Mouse (Mus musculus): ENCODE measurements around the gene Herc4.
"Not testable (repeated sequence)": the region's sequence is repeated elsewhere in the genome, so short reads cannot be mapped to it uniquely, and the experiment has no call there.

The Herc4 gene

GRCm38 (mm10) chr10:63258696-63259095 is 15.1 kb downstream of the Herc4 start:
- no peak for DNase-seq

DNA sequence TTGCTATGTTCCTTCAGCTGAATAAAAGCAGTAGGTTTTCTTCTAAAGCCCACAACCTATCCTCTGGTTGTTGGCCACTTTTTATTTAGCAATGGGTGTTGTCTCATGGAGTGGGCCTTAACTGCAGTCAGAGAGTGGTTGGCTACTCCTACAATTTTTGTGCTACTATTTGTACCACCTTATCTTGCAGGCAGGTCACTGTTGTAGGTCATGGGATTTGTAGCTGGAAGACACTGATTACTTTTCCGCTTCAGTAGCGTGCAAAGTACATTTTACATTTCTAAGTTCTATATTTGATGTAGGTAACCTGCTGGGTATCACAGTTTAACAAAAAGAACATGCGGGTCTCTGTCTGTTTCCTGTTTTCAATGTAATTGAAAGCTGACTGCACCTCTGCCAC is 15.7 kb downstream of the Herc4 start:
- no peak for DNase-seq

GRCm38 (mm10) chr10:63267941-63268340 is 24.3 kb downstream of the Herc4 start:
- no peak for DNase-seq

GRCm38 (mm10) chr10:63272401-63272800 is 28.8 kb downstream of the Herc4 start:
- DNase-seq: no peak

DNA sequence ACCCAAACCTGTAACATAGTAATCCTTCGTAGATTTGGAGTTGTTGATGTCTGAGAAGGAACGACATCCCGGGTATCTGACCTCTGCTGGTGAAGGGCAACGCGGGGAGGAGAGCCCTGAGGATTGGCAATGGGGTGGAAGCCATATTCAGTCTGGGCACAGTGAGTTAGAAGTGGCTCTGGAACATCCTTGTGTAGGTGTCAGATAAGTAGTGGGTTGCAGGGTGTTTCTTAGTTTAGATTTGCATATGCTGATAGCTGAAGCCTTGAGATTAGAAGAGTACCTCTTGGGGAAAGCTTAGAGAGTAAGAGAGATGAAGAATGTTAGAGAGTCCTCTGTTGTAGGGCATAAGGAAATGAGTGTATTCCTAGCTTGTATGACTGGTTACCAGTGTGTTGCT is 29.3 kb downstream of the Herc4 start:
- DNase-seq: no peak

GRCm38 (mm10) chr10:63277010-63277409 is 33.4 kb downstream of the Herc4 start:
- no peak for DNase-seq

DNA sequence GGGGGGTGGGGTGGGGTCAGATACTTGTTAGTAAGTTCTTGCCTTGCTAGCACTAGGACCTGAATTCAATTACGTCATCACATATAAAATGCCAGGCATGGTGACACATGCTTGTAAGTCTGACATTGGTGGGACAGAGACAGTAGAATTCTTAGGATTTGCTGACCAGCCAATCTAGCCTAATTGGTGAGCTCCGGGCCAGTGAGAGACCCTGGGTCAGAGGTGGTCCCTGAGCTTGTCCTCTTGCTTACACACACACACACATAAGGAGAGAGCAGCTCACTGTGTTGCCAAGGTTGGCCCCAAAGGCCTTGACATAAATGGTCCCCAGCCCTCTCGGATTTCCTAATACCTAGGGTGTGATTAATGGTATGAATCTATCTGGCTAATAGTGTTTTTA is 36.2 kb downstream of the Herc4 start:
- DNase-seq: no peak

- DNase-seq: no peak
Observed at GRCm38 (mm10) chr10:63282417-63282816, 38.8 kb downstream of the Herc4 start.

- no peak for DNase-seq
Observed at GRCm38 (mm10) chr10:63282846-63283245, 39.2 kb downstream of the Herc4 start.

GRCm38 (mm10) chr10:63302356-63302755 is 58.7 kb downstream of the Herc4 start:
- DNase-seq: no peak

- peak; percentile 83 for DNase-seq
Observed at GRCm38 (mm10) chr10:63308582-63309366, 65.2 kb downstream of the Herc4 start.

DNA sequence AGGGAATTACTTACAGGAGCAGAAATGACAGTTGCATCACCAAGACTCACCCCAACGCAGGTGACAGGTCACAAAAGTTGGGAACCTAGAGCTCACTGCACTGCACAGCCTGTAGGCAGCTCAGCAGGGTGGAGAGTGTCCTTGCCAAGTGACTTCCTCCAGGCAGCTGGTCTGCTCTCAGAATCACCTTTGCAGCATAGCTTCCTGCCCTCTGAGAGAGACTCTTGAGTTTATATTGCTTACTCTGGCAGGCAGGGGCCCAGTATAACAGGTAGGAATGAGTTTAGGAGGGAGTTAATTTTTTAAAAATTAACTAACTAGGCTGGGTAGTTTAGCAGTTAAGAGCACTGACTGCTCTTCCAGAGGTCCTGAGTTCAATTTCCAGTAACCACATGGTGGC is 70.1 kb downstream of the Herc4 start:
- DNase-seq: no peak

- DNase-seq: no peak
Observed at GRCm38 (mm10) chr10:63327091-63327490, 83.5 kb downstream of the Herc4 start.

- no peak for DNase-seq
Observed at GRCm38 (mm10) chr10:63336901-63337300, 93.3 kb downstream of the Herc4 start.

GRCm38 (mm10) chr10:63337326-63337725 is 93.7 kb downstream of the Herc4 start:
- no peak for DNase-seq

GRCm38 (mm10) chr10:63337951-63338836 is 94.6 kb downstream of the Herc4 start:
- DNase-seq: peak; percentile 76

GRCm38 (mm10) chr10:63338914-63339643 is 95.5 kb downstream of the Herc4 start:
- peak; percentile 95 for DNase-seq

GRCm38 (mm10) chr10:63341351-63341750 is 97.7 kb downstream of the Herc4 start:
- DNase-seq: no peak

DNA sequence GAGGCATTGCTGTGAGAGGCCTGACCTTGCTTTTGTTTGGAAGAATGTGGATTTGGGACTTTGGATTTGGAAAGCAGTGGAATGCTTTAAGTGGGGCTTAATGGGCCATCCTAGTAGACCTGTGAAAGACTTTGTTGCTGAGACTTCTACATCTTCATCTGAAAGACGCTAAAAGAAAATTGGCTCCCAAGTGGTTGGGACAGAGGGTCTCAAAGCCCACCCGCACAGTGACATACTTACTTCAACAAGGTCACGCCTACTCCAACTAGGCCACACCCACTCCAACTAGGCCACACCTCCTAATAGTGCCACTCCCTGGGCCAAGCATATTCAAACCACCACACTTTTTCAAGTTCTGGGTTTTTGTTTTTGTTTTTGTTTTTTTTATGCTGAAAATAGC is 101.1 kb downstream of the Herc4 start:
- no peak for DNase-seq

DNA sequence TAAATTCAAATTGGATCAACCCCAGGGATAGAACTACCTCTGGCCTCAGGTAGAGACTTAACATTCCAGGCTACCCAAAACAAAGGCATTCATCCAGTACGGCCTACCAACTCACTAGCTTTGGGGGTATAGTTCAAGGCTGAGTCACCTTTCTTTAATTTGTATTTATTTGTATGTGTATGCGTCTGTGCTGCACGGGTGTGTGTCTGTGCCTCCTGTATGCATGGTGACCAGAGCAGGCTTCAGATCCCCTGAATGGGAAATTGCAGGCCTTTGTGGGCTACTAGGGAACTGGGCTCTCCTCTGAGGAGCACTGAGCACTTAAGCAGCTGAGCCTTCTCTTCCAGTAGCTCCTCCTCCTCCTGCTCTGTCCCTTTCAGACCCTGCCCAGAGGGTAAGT is 104.7 kb downstream of the Herc4 start:
- no peak for DNase-seq

GRCm38 (mm10) chr10:63350666-63351065 is 107.1 kb downstream of the Herc4 start:
- no peak for DNase-seq

GRCm38 (mm10) chr10:63351099-63351498 is 107.5 kb downstream of the Herc4 start:
- DNase-seq: not testable (repeated sequence)

GRCm38 (mm10) chr10:63352111-63352510 is 108.5 kb downstream of the Herc4 start:
- no peak for DNase-seq
